Mouse (Mus musculus) frontal cortex, postnatal 25 days (tissue): ENCODE data around the gene Clec16a.

ENCODE experiments used
- DNase-seq, 2 experiments: peaks; one replicate each; pipeline ENCODE4 v3.0.0; 2022; ENCODE audit warnings: low spot score in 2 of 2

The Clec16a gene

GRCm38 (mm10) chr16:10675612-10676011 lies 130.5 kb downstream of the Clec16a start:
- DNase-seq, result no peak

DNA sequence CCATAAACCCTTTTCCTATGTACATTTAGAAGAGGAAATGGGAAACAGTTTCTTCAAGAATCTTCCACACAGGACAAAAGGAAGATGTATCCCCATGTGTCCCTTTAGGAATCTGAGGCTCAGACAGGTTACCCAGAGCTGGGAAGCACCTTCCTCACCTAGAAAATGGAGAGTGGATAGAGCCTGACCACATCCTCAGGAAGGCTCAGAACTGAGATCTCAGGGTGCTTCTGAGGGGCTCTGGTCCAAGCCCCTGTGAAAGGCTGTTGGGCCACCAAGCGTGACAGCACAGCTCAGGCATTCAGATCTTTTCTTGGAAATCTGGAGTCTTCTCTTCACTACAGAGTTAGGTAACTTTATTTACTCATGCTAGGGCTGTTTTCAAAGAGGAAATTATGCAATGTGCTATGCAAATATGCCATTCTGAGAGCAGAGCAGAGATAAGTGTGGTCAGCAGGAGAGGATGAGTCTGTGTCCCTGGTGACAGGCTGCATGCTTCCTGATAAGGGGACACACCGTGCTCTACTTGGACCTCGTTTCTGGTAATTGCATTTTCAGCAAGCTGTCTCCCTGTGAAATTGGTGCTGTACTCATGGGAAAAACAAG lies 131.4 kb downstream of the Clec16a start:
- no peak for DNase-seq

GRCm38 (mm10) chr16:10682521-10682920 lies 137.4 kb downstream of the Clec16a start:
- DNase-seq, result no peak

- DNase-seq, result no peak
Measured at GRCm38 (mm10) chr16:10683193-10684000, 138.3 kb downstream of the Clec16a start.

GRCm38 (mm10) chr16:10689748-10690318 lies 144.7 kb downstream of the Clec16a start:
- DNase-seq, result no peak

DNA sequence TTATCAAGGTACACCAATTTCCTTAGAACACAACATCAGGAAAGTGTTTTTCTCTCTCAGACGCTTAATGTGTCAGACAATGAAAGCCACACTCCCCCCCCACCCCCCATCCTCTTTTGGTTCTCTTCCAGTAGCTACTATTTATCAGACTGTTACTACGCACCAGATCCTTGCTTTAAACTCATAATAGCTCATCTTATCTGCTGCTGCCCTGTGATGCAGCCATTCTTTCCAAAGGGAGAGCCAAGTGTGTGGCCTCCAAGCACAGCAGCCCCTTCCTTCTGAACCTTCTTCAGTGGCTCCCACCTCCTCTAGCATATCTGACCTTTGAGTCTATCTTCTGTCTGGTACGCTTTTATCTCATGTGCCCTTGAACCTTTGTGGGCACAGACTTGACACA lies 145.3 kb downstream of the Clec16a start:
- DNase-seq, result no peak

DNA sequence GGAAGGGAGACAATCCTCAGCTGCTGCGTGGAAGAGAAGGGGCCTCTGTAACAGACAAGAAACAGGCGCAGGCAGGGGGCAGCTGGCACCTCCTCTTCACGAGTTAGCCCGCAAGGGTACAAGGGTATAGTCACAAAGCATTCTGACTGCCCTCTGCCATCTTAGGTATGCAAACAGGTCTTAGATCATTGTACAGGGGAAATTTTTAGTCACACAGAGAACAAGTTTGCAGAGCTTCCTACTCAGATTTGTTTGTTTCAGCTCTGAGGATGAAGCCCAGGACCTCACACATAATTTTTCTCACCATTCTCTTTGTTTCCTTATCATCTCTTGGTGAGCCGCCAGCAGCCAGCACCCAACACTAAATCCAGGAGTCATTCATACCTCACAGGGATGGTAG lies 146.6 kb downstream of the Clec16a start:
- no peak for DNase-seq

- DNase-seq, result no peak
Measured at GRCm38 (mm10) chr16:10692848-10693247, 147.7 kb downstream of the Clec16a start.

DNA sequence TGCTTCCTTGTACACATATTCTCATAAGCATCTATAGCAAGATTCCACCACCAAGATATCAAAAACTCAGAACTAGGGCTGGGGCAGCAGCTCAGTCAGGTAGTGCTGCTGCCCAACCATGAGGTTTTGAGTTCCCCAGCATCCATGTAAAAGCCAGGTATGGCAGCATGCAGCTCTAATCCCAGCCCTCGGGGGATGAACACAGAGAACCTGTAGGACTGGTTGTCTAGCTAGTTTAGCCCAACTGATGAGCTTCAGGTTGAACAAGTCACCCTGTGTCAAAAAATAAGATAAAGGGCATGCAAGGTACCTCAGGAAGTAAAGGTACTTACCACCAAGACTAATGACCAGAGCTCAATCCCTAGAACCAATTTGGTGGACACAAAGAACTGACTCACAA lies 148.3 kb downstream of the Clec16a start:
- DNase-seq, result no peak

- no peak for DNase-seq
Measured at GRCm38 (mm10) chr16:10694414-10694851, 149.3 kb downstream of the Clec16a start.

GRCm38 (mm10) chr16:10697861-10698659 lies 152.9 kb downstream of the Clec16a start:
- DNase-seq, result no peak

DNA sequence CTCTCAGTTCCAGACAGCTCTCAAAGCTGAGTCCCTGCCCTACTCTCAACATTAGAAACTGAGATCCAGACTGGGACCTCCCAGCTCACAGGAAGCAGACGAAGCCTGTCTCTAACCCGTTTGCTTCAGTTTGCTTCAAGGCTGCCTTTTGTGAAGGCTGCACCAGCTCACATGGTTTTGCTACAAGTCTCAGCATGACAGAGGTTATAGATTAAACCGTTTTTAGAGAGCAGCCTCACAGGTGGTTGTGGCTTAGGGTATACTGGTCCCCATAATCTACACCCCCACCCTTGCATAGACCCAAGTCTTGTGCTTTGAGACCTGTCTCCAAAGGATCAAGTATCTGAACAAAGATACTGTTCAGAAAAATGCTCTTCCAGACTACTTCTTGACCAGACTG lies 154.2 kb downstream of the Clec16a start:
- DNase-seq, result no peak

- DNase-seq, result no peak
Measured at GRCm38 (mm10) chr16:10700160-10700559, 155.0 kb downstream of the Clec16a start.

DNA sequence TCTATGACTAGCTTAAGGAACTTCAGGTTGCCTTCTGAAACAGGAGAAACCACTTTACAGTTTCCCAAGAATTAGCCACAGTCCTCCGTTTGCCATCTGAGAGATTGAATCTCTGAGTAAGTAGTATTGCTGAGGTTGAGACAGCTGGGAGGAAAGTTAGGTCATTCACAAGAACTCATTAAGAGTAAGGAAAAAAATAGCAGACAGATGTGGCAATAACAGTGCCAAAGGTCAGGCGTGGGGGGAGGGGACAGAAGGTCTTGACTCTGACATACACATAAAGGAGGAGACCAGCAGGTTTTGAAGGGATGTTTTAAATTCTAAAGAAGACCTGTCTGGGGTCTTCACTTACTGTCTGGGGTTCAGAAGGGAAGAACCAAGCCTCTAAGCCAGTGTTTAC lies 157.3 kb downstream of the Clec16a start:
- no peak for DNase-seq

GRCm38 (mm10) chr16:10703932-10704331 lies 158.8 kb downstream of the Clec16a start:
- no peak for DNase-seq

DNA sequence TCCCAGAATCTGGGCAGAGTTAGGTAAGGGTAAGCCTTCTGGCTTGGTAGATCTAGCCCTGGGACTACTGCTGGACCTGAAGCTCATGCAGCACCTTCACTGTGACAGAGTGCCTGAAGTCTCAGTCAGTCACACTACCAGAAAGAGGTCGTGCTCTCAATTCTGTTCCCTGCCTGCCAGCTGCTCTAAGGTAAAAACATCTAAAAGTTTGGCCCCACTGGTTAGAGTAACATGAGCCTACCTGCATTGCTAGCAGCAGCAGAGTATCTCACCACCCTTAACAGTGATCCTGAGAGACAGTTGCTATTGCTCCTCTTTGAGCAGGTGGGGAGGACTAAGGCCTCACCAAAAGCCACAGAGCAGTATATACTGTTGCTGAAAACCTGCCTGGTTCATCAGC lies 160.3 kb downstream of the Clec16a start:
- DNase-seq, result no peak

GRCm38 (mm10) chr16:10711524-10711923 lies 166.4 kb downstream of the Clec16a start:
- no peak for DNase-seq

DNA sequence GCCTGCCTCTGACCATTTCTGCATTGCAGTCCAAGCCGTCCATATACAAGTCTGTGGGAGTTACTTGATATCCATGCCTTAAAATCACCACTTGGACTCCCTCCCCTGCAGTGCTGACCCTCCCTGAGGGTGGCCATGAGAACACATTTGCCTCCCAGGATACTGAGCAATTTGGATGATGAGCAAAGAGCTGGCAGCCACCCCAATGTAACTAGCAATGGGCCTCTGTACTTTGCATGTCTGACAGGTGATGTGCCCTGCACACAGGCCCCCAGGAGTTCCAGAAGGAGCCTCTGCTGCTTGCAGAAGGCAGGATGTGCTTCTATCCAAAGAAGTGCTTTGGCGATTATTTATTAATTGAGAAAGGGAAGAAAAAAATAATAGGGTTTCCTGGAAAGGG lies 167.9 kb downstream of the Clec16a start:
- DNase-seq, result no peak

DNA sequence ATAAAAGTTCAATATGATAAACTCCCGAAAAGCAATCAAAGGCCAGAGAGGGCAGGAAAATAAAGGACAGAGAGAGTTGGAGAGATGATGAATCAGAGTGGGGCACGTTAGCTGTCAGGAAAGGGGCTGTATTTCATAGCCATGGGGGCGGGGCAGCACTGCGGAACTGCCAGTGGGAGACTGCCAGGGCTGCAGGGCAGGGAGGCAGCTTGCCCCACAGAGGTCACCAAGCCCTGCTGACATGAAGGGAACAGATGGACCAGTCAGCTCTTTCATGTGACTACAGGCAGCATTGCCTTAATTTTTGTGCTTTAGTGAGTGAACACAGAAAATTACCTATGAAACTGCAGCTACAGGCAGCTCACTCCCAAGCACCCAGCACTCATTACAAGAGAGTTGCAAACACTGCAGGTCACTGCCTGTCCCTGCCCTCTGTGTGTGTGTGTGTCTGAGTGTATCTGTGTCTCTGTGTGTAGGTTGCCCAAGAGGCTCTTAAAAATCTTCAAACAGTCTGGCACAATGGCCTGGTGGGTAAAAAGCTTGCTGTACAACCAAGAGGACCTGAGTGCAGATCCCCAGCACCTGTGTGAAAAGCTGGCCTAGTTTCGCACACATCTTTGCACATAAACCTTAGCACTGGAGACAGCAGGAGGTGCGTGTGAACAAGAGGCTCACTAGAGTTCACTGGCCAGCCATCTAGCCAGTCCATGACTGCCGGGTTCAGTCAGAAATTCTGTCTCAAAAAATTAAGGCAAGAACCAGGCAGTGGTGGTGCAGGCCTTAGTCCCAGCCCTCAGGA lies 168.5 kb downstream of the Clec16a start:
- no peak for DNase-seq

DNA sequence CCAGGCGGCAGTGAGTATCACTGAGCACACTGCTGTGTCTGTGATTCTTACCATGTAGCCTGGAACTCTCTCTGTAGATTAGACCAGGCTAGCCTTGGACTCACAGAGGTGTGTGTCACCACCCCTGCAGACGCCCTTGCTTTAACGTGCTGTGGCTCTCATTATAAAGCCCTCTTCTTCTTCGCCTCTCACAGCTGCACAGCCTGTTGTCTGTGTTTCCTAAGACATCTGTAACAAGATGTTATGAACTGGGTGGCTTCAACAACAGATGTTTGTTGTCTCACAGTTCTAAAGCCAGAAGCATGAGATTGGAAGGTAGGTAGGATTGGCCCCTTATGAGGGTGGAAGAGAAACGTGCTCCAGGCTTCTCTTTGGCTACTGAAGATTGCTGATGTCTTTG lies 170.1 kb downstream of the Clec16a start:
- DNase-seq, result no peak

- no peak for DNase-seq
Measured at GRCm38 (mm10) chr16:10715632-10716031, 170.5 kb downstream of the Clec16a start.
